Mouse (Mus musculus): ENCODE data around the gene Gm28048.

- TF ChIP-seq CTCF (IDR thresholded peaks at IDR 0.05; ENCODE audit: low read depth, low read length) (peak; percentile 44), POLR2A (IDR thresholded peaks at IDR 0.05; ENCODE audit: borderline replicate concordance, low read depth, low read length) (no peak)
Measured at GRCm38 (mm10) chr11:22956830-22957229, 25.1 kb downstream of the Gm28048 start.
